Mouse (Mus musculus): ENCODE data around the gene Coro1a.

- no peak for TF ChIP-seq HCFC1 (IDR thresholded peaks at IDR 0.05; ENCODE audit: borderline replicate concordance, insufficient read depth, low read length)
- TF ChIP-seq ZC3H11A (IDR thresholded peaks at IDR 0.05; ENCODE audit: borderline replicate concordance, low read depth, low read length): no peak
- TF ChIP-seq ZNF384 (IDR thresholded peaks at IDR 0.05; ENCODE audit: low read depth, low read length): no peak
- TF ChIP-seq CHD2 (IDR thresholded peaks at IDR 0.05; ENCODE audit: low read depth, low read length): no peak
These were observed 38.5 kb upstream of the Coro1a start for GRCm38 (mm10) chr7:126746066-126746465.
